Mouse (Mus musculus): ENCODE measurements around the gene Fam219a.

DNA sequence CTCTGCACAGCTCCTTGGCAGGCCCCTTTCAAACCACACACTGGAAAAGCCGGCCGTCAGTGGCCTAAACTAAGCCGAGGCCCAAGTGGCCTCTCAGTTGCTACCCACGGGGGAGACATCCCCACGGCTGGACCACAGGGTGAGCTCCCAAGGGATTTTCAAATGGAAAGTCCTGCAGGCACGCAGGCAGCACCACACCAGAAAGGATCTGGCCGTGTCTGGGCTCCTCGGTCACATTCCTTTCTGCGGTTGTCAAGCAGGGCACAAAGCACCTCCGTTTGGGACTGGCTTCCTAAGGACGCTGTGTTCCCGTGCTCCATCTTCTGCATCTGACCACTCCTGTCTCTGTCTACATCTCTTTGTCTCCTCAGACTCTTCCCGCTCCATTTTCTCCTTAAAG lies 42.3 kb downstream of the Fam219a start:
- no peak for TF ChIP-seq CTCF (IDR thresholded peaks at IDR 0.05; ENCODE audit: low read depth)
- TF ChIP-seq EP300 (IDR thresholded peaks at IDR 0.05; ENCODE audit: low read depth): no peak

Measured in heart, postnatal 0 days (tissue).